Mouse (Mus musculus): ENCODE measurements around the gene Rnf148.

DNA sequence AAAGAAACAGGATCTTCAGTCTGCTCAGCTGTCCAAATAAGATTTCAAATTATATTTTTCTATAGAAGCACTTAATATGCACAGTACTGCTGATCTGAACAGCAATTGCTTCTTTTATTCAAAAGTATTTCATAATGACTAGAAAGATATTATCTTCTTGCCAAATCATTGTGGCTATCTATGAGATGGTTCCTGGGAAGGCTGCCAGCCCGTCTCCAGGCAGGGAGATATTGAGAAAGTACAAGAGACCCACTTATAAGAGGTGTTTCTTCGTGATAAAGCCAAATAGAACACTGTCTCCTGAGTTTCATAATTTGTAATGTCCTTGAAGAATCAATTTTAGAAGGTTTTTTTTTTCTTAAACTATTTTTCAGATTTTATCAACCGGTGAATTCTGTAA is 17.9 kb downstream of the Rnf148 start:
- TF ChIP-seq CTCF (conservative IDR thresholded peaks at IDR 0.05; ENCODE audit: low read length): no peak
- no peak for TF ChIP-seq POU5F1 (IDR thresholded peaks at IDR 0.05; ENCODE audit: borderline replicate concordance, low read length)
